Mouse (Mus musculus) MEL (cell line): ENCODE measurements around the gene Nolc1.

ENCODE experiments used
- CTCF ChIP-seq, 3 experiments: IDR thresholded peaks in 2 of 3; conservative IDR thresholded peaks in 1 of 3; 2 replicates each; pipeline ENCODE4 v1.5.1; 2011 to 2012; ENCODE audit warnings: low read length in 3 of 3, low read depth in 2 of 3, mild to moderate bottlenecking in 2 of 3, improper control_type of control experiment in 1 of 3, inconsistent platforms in 1 of 3, mixed read lengths in 1 of 3, moderate library complexity in 1 of 3; ENCODE audit not compliant: control insufficient read depth in 1 of 3, insufficient read depth in 1 of 3, poor library complexity in 1 of 3, severe bottlenecking in 1 of 3
- MAX ChIP-seq: IDR thresholded peaks from 2 replicates; pipeline ENCODE4 v1.6.1; 2011; ENCODE audit warnings: low read length, improper control_type of control experiment
- POLR2A ChIP-seq, 2 experiments: IDR thresholded peaks; 2 replicates each; pipeline ENCODE4 v1.6.1; 2011 to 2012; ENCODE audit warnings: low read length in 2 of 2, mild to moderate bottlenecking in 2 of 2, control low read depth in 1 of 2, improper control_type of control experiment in 1 of 2, low read depth in 1 of 2, moderate library complexity in 1 of 2; ENCODE audit not compliant: control insufficient read depth in 1 of 2, insufficient read depth in 1 of 2, poor library complexity in 1 of 2
- RCOR1 ChIP-seq: IDR thresholded peaks from 2 replicates; pipeline ENCODE4 v1.6.1; 2012; ENCODE audit warnings: low read depth, mild to moderate bottlenecking, inconsistent platforms, low read length, improper control_type of control experiment
- SMC3 ChIP-seq: IDR thresholded peaks from 2 replicates; pipeline ENCODE4 v1.6.1; 2011; ENCODE audit warnings: low read depth, low read length, improper control_type of control experiment
- UBTF ChIP-seq: IDR thresholded peaks from 2 replicates; pipeline ENCODE4 v1.6.1; 2012; ENCODE audit warnings: low read depth, mild to moderate bottlenecking, inconsistent platforms, low read length, improper control_type of control experiment, moderate library complexity, borderline replicate concordance; ENCODE audit not compliant: insufficient read depth
- ZC3H11A ChIP-seq: IDR thresholded peaks from 2 replicates; pipeline ENCODE4 v1.6.1; 2012; ENCODE audit warnings: low read depth, mild to moderate bottlenecking, inconsistent platforms, low read length, improper control_type of control experiment

GRCm38 (mm10) chr19:46056947-46057607 lies 18.6 kb upstream of the Nolc1 start:
- TF ChIP-seq CTCF (IDR thresholded peaks at IDR 0.05 in 2 of 3, conservative IDR thresholded peaks at IDR 0.05 in 1 of 3; ENCODE audit: control insufficient read depth in 1 of 3, insufficient read depth in 1 of 3, low read depth in 2 of 3, low read length in 3 of 3, poor library complexity in 1 of 3, severe bottlenecking in 1 of 3) (peak; percentile 6 to 33 (median 11); a peak in 2 of 6 replicates), POLR2A (IDR thresholded peaks at IDR 0.05; ENCODE audit: control insufficient read depth in 1 of 2, insufficient read depth in 1 of 2, low read depth in 1 of 2, low read length in 2 of 2, poor library complexity in 1 of 2) (peak; percentile 63 to 67; a peak in 3 of 4 replicates), ZC3H11A (no peak), RCOR1 (no peak), MAX (peak; percentile 99), UBTF (no peak), SMC3 (no peak)
